Mouse (Mus musculus): ENCODE measurements around the gene Chn2. TPM values are rescaled to one million over a fixed set of nuclear protein-coding genes. Genes with fewer than 3 reads are reported as not detected.
A peak's percentile ranks its signal among the peaks of the same experiment; 100 is the strongest.

The Chn2 gene
- polyA plus RNA-seq, 1 experiment from 2014 or later = 5.4 TPM

- 92% methylated on average over 6 of the region's 6 CpGs for WGBS
- ATAC-seq (replicated peaks; ENCODE audit: insufficient number of reproducible peaks, insufficient read depth, low FRiP score, low read depth) = no peak
- Histone ChIP-seq H3K36me3 (no peaks in the 10 kb centered on the region), H3K9ac (no peak overlapping the region), H3K4me2 (no peak overlapping the region), H3K4me1 (replicated peaks) (peaks cover 30% of the 10 kb centered on the region), H3K9me3 (replicated peaks) (no peaks in the 10 kb centered on the region), H3K27ac (no peak overlapping the region), H3K4me3 (no peak overlapping the region), H3K27me3 (no peaks in the 10 kb centered on the region)
Observed at GRCm38 (mm10) chr6:54098339-54098738, 59.0 kb downstream of the Chn2 start.

- Histone ChIP-seq H3K27ac (no peak overlapping the region), H3K4me2 (no peak overlapping the region), H3K4me3 (no peak overlapping the region), H3K27me3 (no peaks in the 10 kb centered on the region), H3K36me3 (no peaks in the 10 kb centered on the region), H3K9ac (no peak overlapping the region), H3K9me3 (replicated peaks) (no peaks in the 10 kb centered on the region), H3K4me1 (replicated peaks) (peaks cover 31% of the 10 kb centered on the region)
- WGBS = 23% methylated on average over 6 of the region's 6 CpGs
- no peak for ATAC-seq (replicated peaks; ENCODE audit: insufficient number of reproducible peaks, insufficient read depth, low FRiP score, low read depth)
Observed at GRCm38 (mm10) chr6:54099659-54100058, 60.3 kb downstream of the Chn2 start.

- peaks cover 27% of the 10 kb centered on the region for H3K4me1 ChIP-seq (replicated peaks)
- H3K9me3 ChIP-seq (replicated peaks) = no peaks in the 10 kb centered on the region
- no peak for ATAC-seq (replicated peaks; ENCODE audit: insufficient number of reproducible peaks, insufficient read depth, low FRiP score, low read depth)
- H3K27me3 ChIP-seq = no peaks in the 10 kb centered on the region
- H3K36me3 ChIP-seq = no peaks in the 10 kb centered on the region
- no peak overlapping the region for H3K4me3 ChIP-seq
- no peak overlapping the region for H3K9ac ChIP-seq
- H3K4me2 ChIP-seq = no peak overlapping the region
- H3K27ac ChIP-seq = no peak overlapping the region
- 46% methylated on average over 4 of the region's 4 CpGs for WGBS
Observed at GRCm38 (mm10) chr6:54102210-54102609, 62.9 kb downstream of the Chn2 start.

- Histone ChIP-seq H3K4me1 (replicated peaks) (peaks cover 25% of the 10 kb centered on the region), H3K36me3 (no peaks in the 10 kb centered on the region), H3K4me3 (no peak overlapping the region), H3K27me3 (no peaks in the 10 kb centered on the region), H3K9me3 (replicated peaks) (no peaks in the 10 kb centered on the region), H3K27ac (no peak overlapping the region; the same call in 1 of the 2 replicates), H3K9ac (no peak overlapping the region), H3K4me2 (no peak overlapping the region)
- WGBS = 56% methylated on average over 9 of the region's 9 CpGs
- 0 out of 2 replicates have a peak, but pooled peaks have one; percentile 43 for ATAC-seq (replicated peaks; ENCODE audit: insufficient number of reproducible peaks, insufficient read depth, low FRiP score, low read depth)
Observed at GRCm38 (mm10) chr6:54103276-54103975, 64.1 kb downstream of the Chn2 start.

- 18% methylated on average over 4 of the region's 4 CpGs for WGBS
- H3K27me3 ChIP-seq = peaks cover 3% of the 10 kb centered on the region; the same call in 1 of the 2 replicates
- H3K36me3 ChIP-seq = no peaks in the 10 kb centered on the region
- peaks cover 8% of the 10 kb centered on the region for H3K4me1 ChIP-seq (replicated peaks)
- no peak overlapping the region for H3K27ac ChIP-seq
- no peak overlapping the region for H3K9ac ChIP-seq
- no peak for ATAC-seq (replicated peaks; ENCODE audit: insufficient number of reproducible peaks, insufficient read depth, low FRiP score, low read depth)
- no peaks in the 10 kb centered on the region for H3K9me3 ChIP-seq (replicated peaks)
- no peak overlapping the region for H3K4me2 ChIP-seq
- H3K4me3 ChIP-seq = no peak overlapping the region
Observed at GRCm38 (mm10) chr6:54111416-54111984, 72.1 kb downstream of the Chn2 start.

- Histone ChIP-seq H3K9ac (no peak overlapping the region), H3K27ac (no peak overlapping the region), H3K4me1 (replicated peaks) (peaks cover 8% of the 10 kb centered on the region), H3K36me3 (no peaks in the 10 kb centered on the region), H3K27me3 (peaks cover 3% of the 10 kb centered on the region; the same call in 1 of the 2 replicates), H3K4me2 (no peak overlapping the region), H3K4me3 (no peak overlapping the region), H3K9me3 (replicated peaks) (no peaks in the 10 kb centered on the region)
- 81% methylated on average over 5 of the region's 5 CpGs for WGBS
- no peak for ATAC-seq (replicated peaks; ENCODE audit: insufficient number of reproducible peaks, insufficient read depth, low FRiP score, low read depth)
Observed at GRCm38 (mm10) chr6:54113338-54113737, 74.0 kb downstream of the Chn2 start.

GRCm38 (mm10) chr6:54114412-54114811 lies 75.1 kb downstream of the Chn2 start:
- Histone ChIP-seq H3K4me1 (replicated peaks) (peaks cover 8% of the 10 kb centered on the region), H3K9ac (no peak overlapping the region), H3K36me3 (no peaks in the 10 kb centered on the region), H3K4me2 (no peak overlapping the region), H3K4me3 (no peak overlapping the region), H3K27ac (no peak overlapping the region), H3K27me3 (peaks cover 3% of the 10 kb centered on the region; the same call in 1 of the 2 replicates), H3K9me3 (replicated peaks) (no peaks in the 10 kb centered on the region)
- WGBS = 80% methylated on average over 6 of the region's 6 CpGs
- ATAC-seq (replicated peaks; ENCODE audit: insufficient number of reproducible peaks, insufficient read depth, low FRiP score, low read depth) = no peak

GRCm38 (mm10) chr6:54116299-54116698 lies 76.9 kb downstream of the Chn2 start:
- H3K4me2 ChIP-seq = no peak overlapping the region

GRCm38 (mm10) chr6:54117001-54117591 lies 77.7 kb downstream of the Chn2 start:
- Histone ChIP-seq H3K36me3 (no peaks in the 10 kb centered on the region), H3K9ac (no peak overlapping the region), H3K27ac (no peak overlapping the region), H3K27me3 (no peaks in the 10 kb centered on the region), H3K4me1 (replicated peaks) (peaks cover 5% of the 10 kb centered on the region; the same call in 1 of the 2 replicates), H3K4me2 (no peak overlapping the region), H3K4me3 (no peak overlapping the region), H3K9me3 (replicated peaks) (no peaks in the 10 kb centered on the region)
- ATAC-seq (replicated peaks; ENCODE audit: insufficient number of reproducible peaks, insufficient read depth, low FRiP score, low read depth) = no peak
- 68% methylated on average over 7 of the region's 7 CpGs for WGBS

More at GRCm38 (mm10) chr6:54116299-54116698, 76.9 kb downstream of the Chn2 start:
- H3K4me1 ChIP-seq (replicated peaks) = peaks cover 11% of the 10 kb centered on the region
- 80% methylated on average over 9 of the region's 9 CpGs for WGBS
- H3K36me3 ChIP-seq = no peaks in the 10 kb centered on the region
- no peaks in the 10 kb centered on the region for H3K27me3 ChIP-seq
- H3K27ac ChIP-seq = no peak overlapping the region
- ATAC-seq (replicated peaks; ENCODE audit: insufficient number of reproducible peaks, insufficient read depth, low FRiP score, low read depth) = no peak
- H3K9me3 ChIP-seq (replicated peaks) = no peaks in the 10 kb centered on the region
- H3K9ac ChIP-seq = no peak overlapping the region
- no peak overlapping the region for H3K4me3 ChIP-seq

- Histone ChIP-seq H3K4me3 (no peak overlapping the region), H3K36me3 (no peaks in the 10 kb centered on the region), H3K4me2 (no peak overlapping the region), H3K9ac (no peak overlapping the region), H3K27ac (no peak overlapping the region), H3K27me3 (no peaks in the 10 kb centered on the region), H3K9me3 (replicated peaks) (no peaks in the 10 kb centered on the region), H3K4me1 (replicated peaks) (peaks cover 5% of the 10 kb centered on the region; the same call in 1 of the 2 replicates)
- no peak for ATAC-seq (replicated peaks; ENCODE audit: insufficient number of reproducible peaks, insufficient read depth, low FRiP score, low read depth)
- 71% methylated on average over 3 of the region's 3 CpGs for WGBS
Observed at GRCm38 (mm10) chr6:54118395-54118794, 79.0 kb downstream of the Chn2 start.

- WGBS = 60% methylated on average over 4 of the region's 4 CpGs
- Histone ChIP-seq H3K27ac (no peak overlapping the region), H3K4me3 (no peak overlapping the region), H3K4me1 (replicated peaks) (peaks cover 5% of the 10 kb centered on the region; the same call in 1 of the 2 replicates), H3K4me2 (no peak overlapping the region), H3K9me3 (replicated peaks) (no peaks in the 10 kb centered on the region), H3K9ac (no peak overlapping the region), H3K27me3 (no peaks in the 10 kb centered on the region), H3K36me3 (no peaks in the 10 kb centered on the region)
- no peak for ATAC-seq (replicated peaks; ENCODE audit: insufficient number of reproducible peaks, insufficient read depth, low FRiP score, low read depth)
Observed at GRCm38 (mm10) chr6:54118897-54119296, 79.5 kb downstream of the Chn2 start.
